Mouse (Mus musculus): ENCODE data around the gene Sprr2a3.
"Not testable (repeated sequence)": the region's sequence is repeated elsewhere in the genome, so short reads cannot be mapped to it uniquely, and the experiment has no call there.

Gene Sprr2a3

DNA sequence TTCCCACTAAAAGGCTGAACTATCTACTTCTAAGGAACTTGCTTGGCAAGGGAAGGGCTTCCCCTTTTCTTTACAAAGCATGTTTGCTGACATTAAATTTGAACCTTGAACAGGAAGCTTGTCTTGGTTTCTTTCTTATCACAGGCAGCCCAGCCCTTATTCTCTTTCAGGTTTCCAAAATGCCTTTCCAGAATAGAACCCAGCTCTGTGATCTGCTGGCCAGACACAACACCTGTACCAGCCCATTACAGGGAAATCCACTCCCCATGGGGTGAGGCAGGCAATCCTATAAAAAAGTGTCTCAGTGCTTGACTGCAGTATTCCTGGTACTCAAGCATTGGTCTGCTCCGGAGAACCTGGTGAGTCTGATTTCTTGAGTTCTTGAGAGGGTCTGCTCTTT is at the start of gene Sprr2a3:
Sprr2a3 (plus strand) TSS at position 317 of the 400 bp plus-strand sequence.
- not testable (repeated sequence) for DNase-seq (ENCODE audit: low spot score)

DNA sequence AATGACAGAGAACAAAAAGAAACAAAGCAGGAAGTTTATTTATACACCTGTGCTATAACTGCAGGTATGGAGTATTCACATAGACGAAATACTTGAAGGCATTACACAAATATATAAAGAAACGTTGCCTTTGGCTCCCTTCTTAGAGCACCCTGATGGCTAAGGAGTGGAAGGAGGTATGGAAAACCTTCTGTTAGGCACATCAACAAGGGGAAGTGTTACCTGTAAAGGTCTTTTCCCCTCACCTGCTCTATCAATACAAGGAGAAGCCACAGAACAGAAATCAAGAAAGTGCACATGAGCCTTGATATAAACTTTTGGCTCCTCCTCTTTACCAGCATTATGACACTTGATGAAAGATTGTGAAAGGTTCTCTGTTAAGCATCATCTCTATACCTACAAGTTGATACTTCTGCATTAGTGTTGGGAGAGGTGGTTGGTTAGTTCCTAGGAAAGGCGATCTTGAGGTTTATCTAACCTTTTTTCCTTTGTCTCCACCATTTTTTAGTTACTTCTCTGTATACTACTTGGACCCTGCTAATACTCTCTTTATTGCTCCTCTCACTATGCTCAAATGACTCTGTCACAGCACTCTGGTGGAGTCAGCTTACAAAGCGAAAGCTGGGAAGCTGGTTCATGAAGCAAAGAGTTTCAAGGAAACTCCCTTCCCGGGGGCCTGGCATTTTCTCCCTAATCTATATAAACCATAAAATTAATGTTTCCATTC is 48.6 kb upstream of the Sprr2a3 start:
- not testable (repeated sequence) for DNase-seq (ENCODE audit: low spot score)

GRCm38 (mm10) chr3:92238736-92239135 is 46.5 kb upstream of the Sprr2a3 start:
- not testable (repeated sequence) for DNase-seq (ENCODE audit: low spot score)

DNA sequence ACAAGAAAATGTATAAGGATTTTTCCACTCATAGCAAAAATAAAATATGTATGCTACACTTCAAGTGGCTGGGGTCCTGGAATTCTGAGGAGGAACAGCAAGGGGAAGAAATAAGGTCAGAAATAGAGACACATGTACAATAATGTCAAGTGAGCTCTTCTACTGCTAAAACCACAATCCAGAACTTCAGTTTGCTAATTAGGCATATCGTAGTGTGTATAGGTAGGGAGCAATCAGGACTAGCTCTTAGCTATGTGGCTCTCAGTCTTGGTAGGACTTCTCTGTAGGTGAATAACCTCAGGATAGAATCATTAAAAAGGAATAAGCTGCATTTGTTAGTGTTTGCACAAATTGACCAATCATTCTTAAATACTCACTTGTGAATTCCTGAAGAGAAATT is 46.0 kb upstream of the Sprr2a3 start:
- DNase-seq (ENCODE audit: low spot score), result not testable (repeated sequence)

DNA sequence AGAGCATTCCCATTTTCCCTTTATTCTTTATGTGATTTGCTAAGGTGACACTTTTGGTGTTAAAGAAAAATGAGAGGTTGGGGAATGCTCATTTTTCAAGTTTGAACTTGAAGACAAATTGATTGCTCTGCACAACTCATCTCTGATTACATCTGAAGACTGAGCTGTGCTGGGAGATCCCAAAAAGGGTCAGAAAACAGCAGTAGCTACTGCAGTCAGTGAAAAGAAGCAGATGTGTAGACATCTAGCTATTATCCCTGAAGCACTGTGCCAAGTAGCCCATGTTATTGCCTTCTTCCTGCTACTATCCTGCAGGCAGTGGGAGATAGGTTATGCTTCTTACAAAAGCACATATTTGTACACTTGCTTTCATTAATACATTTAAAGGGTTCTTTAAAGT is 40.4 kb upstream of the Sprr2a3 start:
- not testable (repeated sequence) for DNase-seq (ENCODE audit: low spot score)

DNA sequence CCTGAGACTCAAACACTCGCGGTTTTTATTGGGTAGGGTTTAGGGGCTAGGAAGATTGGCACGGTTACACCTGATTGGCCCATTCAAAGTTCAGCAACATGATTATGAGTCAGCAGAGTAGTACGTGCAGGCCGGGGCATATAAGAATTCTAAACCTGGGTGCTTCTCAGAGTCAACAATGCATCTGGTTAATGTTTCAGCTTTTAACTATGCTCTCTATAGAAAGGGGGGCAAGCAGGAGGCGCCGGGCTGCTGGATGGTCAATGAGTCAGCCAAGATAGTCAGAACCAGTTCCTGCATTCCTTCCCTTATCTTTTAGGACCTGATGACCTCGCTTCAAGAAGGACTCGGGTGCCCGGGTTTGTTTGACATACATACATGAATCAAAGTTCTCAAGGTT is 39.0 kb upstream of the Sprr2a3 start:
- not testable (repeated sequence) for DNase-seq (ENCODE audit: low spot score)

DNA sequence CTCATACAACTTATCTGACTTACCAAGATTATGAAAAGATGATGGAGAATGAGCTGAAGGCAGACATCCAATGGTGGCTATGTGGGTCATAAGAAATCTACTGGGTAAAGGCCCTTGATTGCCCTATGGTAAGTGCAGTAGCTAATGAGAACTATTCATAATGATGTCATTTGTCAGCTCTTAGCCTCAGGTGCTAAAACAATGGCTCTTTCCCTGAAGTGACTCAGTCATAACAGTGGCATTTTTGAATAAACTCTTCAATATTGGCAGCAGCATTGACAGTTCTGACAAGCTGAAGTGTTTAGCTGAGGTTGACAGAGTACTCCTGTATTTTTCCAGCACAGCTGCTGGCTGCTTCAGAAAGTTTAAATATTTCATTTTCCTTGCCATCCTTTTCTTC is 36.7 kb upstream of the Sprr2a3 start:
- DNase-seq (ENCODE audit: low spot score), result not testable (repeated sequence)

DNA sequence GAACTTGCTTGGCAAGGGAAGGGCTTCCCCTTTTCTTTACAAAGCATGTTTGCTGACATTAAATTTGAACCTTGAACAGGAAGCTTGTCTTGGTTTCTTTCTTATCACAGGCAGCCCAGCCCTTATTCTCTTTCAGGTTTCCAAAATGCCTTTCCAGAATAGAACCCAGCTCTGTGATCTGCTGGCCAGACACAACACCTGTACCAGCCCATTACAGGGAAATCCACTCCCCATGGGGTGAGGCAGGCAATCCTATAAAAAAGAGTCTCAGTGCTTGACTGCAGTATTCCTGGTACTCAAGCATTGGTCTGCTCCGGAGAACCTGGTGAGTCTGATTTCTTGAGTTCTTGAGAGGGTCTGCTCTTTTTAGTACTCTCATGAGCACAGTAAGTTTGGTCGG is 34.8 kb upstream of the Sprr2a3 start:
- not testable (repeated sequence) for DNase-seq (ENCODE audit: low spot score)

DNA sequence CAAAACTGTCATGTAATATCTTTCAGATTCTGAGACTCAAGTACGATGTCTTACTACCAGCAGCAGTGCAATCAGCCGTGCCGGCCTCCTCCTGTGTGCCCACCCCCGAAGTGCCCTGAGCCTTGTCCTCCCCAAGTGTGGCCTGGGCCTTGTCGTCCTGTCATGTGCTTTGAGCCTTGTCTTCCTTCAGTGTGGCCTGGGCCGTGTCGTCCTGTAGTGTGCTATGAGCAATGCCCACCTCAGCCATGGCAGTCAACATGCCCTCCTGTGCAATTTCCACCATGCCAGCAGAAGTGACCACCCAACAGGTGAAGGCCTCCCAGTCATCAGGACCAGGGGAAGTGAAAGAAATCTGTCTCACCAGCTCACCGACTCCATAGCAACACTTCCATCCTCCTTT is 31.4 kb upstream of the Sprr2a3 start:
- not testable (repeated sequence) for DNase-seq (ENCODE audit: low spot score)

DNA sequence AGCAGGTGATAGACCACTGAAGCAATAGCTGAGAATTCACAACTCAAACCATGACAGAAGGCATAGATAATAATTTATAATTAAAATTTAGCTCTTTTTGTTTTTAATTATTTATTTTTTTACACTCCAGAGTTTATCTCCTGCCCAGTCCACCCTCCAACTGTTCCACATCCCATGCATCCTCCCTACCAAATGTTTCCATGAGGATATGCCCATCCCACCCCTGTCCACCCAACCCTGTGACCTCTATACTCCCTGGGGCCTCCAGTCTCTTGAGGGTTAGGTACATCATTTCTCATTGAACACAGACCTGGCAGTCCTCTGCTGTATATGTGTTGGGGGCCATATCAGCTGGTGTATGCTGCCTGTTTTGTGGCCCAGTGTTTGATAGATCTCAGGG is 26.7 kb upstream of the Sprr2a3 start:
- not testable (repeated sequence) for DNase-seq (ENCODE audit: low spot score)

GRCm38 (mm10) chr3:92263462-92263861 is 21.8 kb upstream of the Sprr2a3 start:
- not testable (repeated sequence) for DNase-seq (ENCODE audit: low spot score)

GRCm38 (mm10) chr3:92271414-92271985 is 13.7 kb upstream of the Sprr2a3 start:
- not testable (repeated sequence) for DNase-seq (ENCODE audit: low spot score)

- DNase-seq (ENCODE audit: low spot score), result not testable (repeated sequence)
Observed at GRCm38 (mm10) chr3:92273504-92273903, 11.7 kb upstream of the Sprr2a3 start.

- not testable (repeated sequence) for DNase-seq (ENCODE audit: low spot score)
Observed at GRCm38 (mm10) chr3:92274018-92274417, 11.2 kb upstream of the Sprr2a3 start.

- not testable (repeated sequence) for DNase-seq (ENCODE audit: low spot score)
Observed at GRCm38 (mm10) chr3:92279663-92280062, 5.6 kb upstream of the Sprr2a3 start.

- peak; percentile 38 for DNase-seq (ENCODE audit: low spot score)
Observed at GRCm38 (mm10) chr3:92280963-92281606, 4.1 kb upstream of the Sprr2a3 start.

GRCm38 (mm10) chr3:92288489-92288888 is 3.3 kb downstream of the Sprr2a3 start:
- not testable (repeated sequence) for DNase-seq (ENCODE audit: low spot score)

DNA sequence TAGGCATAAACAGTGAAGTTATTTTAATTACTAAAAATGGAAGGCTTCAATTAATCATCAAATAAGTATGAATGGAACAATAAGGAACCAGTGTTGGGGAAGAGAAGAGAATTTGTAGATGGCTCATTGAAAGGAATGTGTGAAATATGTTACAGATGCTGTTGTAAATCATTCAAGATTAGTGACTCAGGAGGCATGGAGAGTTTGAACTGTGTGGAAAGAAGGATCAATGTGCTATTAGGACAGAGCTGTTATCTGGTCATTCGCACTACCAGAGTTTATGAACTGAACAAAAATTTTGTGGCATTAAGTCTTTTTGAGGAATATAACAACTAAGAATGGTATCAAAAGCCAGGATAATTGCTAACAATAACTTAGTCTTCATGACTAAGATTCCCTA is 22.2 kb downstream of the Sprr2a3 start:
- DNase-seq (ENCODE audit: low spot score), result no peak

GRCm38 (mm10) chr3:92316320-92316719 is 31.1 kb downstream of the Sprr2a3 start, which contains the start of gene Sprr2b:
Gene Sprr2b, plus strand, starts transcription at chr3:92316620.
- DNase-seq (ENCODE audit: low spot score), result no peak

GRCm38 (mm10) chr3:92317384-92317783 is 32.2 kb downstream of the Sprr2a3 start:
- no peak for DNase-seq (ENCODE audit: low spot score)

- DNase-seq (ENCODE audit: low spot score), result no peak
Observed at GRCm38 (mm10) chr3:92336278-92336677, 51.1 kb downstream of the Sprr2a3 start.

- no peak for DNase-seq (ENCODE audit: low spot score)
Observed at GRCm38 (mm10) chr3:92338840-92339239, 53.6 kb downstream of the Sprr2a3 start, which contains the start of gene Sprr2d. Gene Sprr2d, plus strand, starts transcription at chr3:92339140.
